Mouse (Mus musculus) lung, embryonic 15.5 days (tissue): ENCODE measurements around the gene Cdk4. TPM values are rescaled to one million over a fixed set of nuclear protein-coding genes. Genes with fewer than 3 reads are reported as not detected.

Experiments
- ATAC-seq: fragments of 200-750 bp; cut with Nextera tagmentation; 2 replicates; pipeline ENCODE4 v1.8.0; 2017; ENCODE audit warnings: moderate number of reproducible peaks, borderline replicate concordance; ENCODE audit not compliant: low FRiP score, low TSS enrichment; ENCODE audit errors: extremely low read depth
- H3K27ac ChIP-seq: fragments of 300-500 bp; sonication (generic); 2 replicates; pipeline ENCODE4 v1.5.1; 2015; ENCODE audit warnings: moderate library complexity, mild to moderate bottlenecking, inconsistent platforms
- H3K27me3 ChIP-seq: fragments of 300-500 bp; sonication (generic); 2 replicates; pipeline ENCODE4 v1.6.1; 2015; ENCODE audit warnings: inconsistent platforms
- H3K36me3 ChIP-seq: fragments of 300-500 bp; sonication (generic); 2 replicates; pipeline ENCODE4 v1.6.1; 2015; ENCODE audit warnings: inconsistent platforms
- H3K4me1 ChIP-seq: fragments of 300-500 bp; sonication (generic); 2 replicates; pipeline ENCODE4 v1.6.1; 2015; ENCODE audit warnings: inconsistent platforms
- H3K4me2 ChIP-seq: fragments of 300-500 bp; sonication (generic); 2 replicates; pipeline ENCODE4 v1.6.1; 2015; ENCODE audit warnings: inconsistent platforms, mild to moderate bottlenecking, moderate library complexity
- H3K4me3 ChIP-seq: fragments of 300-500 bp; sonication (generic); 2 replicates; pipeline ENCODE4 v1.5.1; 2015; ENCODE audit warnings: mild to moderate bottlenecking, inconsistent platforms
- H3K9ac ChIP-seq: fragments of 300-500 bp; sonication (generic); 2 replicates; pipeline ENCODE4 v1.6.1; 2015; ENCODE audit warnings: inconsistent platforms
- H3K9me3 ChIP-seq: fragments of 300-500 bp; sonication (generic); 2 replicates; pipeline ENCODE4 v1.6.1; 2016; ENCODE audit warnings: inconsistent platforms
- WGBS: fragments of 180-500 bp; shearing (Covaris S2); methylation state at CpG from one replicate; pipeline ENCODE4 v1.1.7; 2015; 5-methylcytosine and 5-hydroxymethylcytosine counted together
- polyA plus RNA-seq: library from polyadenylated mRNA; unstranded; fragments of >200 nt; fragmentation: Nextera tagmentation; extraction: Ambion mirVana; gene quantifications from 2 replicates; pipeline ENCODE4 v1.2.1, GENCODE M21; 2015

The Cdk4 gene
- polyA plus RNA-seq, 1 experiment from 2014 or later = 1,786 TPM

- Histone ChIP-seq H3K9me3 (no peaks in the 10 kb centered on the region), H3K4me1 (peaks cover 53% of the 10 kb centered on the region), H3K9ac (no peak overlapping the region), H3K27me3 (peaks cover 57% of the 10 kb centered on the region), H3K36me3 (no peaks in the 10 kb centered on the region), H3K4me2 (peak overlapping the region; percentile 58), H3K27ac (no peak overlapping the region), H3K4me3 (peak overlapping the region; percentile 26)
- ATAC-seq = no peak
- WGBS = 16% methylated on average over 51 of the region's 51 CpGs
These were observed 28.4 kb downstream of the Cdk4 start for GRCm38 (mm10) chr10:127091507-127092396.

GRCm38 (mm10) chr10:127092742-127093141, 29.4 kb downstream of the Cdk4 start:
- no peak for ATAC-seq
- H3K4me2 ChIP-seq = no peak overlapping the region
- H3K9me3 ChIP-seq = no peaks in the 10 kb centered on the region
- H3K4me1 ChIP-seq = peaks cover 53% of the 10 kb centered on the region
- no peak overlapping the region for H3K27ac ChIP-seq
- WGBS = 30% methylated on average over 4 of the region's 4 CpGs
- no peak overlapping the region for H3K4me3 ChIP-seq
- peaks cover 53% of the 10 kb centered on the region for H3K27me3 ChIP-seq
- no peak overlapping the region for H3K9ac ChIP-seq
- peaks cover 4% of the 10 kb centered on the region for H3K36me3 ChIP-seq

GRCm38 (mm10) chr10:127094382-127094802, 31.1 kb downstream of the Cdk4 start:
- ATAC-seq = peak; percentile 73
- WGBS = 22% methylated on average over 7 of the region's 7 CpGs
- Histone ChIP-seq H3K27ac (peak overlapping the region; percentile 75), H3K4me1 (peaks cover 53% of the 10 kb centered on the region), H3K4me3 (no peak overlapping the region), H3K9me3 (no peaks in the 10 kb centered on the region), H3K36me3 (peaks cover 4% of the 10 kb centered on the region), H3K4me2 (peak overlapping the region; percentile 30), H3K9ac (no peak overlapping the region), H3K27me3 (peaks cover 39% of the 10 kb centered on the region)

GRCm38 (mm10) chr10:127098514-127098913, 35.2 kb downstream of the Cdk4 start:
- H3K4me1 ChIP-seq = peaks cover 24% of the 10 kb centered on the region
- H3K9me3 ChIP-seq = no peaks in the 10 kb centered on the region
- H3K4me2 ChIP-seq = no peak overlapping the region
- no peaks in the 10 kb centered on the region for H3K27me3 ChIP-seq
- no peak overlapping the region for H3K27ac ChIP-seq
- no peak for ATAC-seq
- H3K36me3 ChIP-seq = peaks cover 9% of the 10 kb centered on the region
- H3K4me3 ChIP-seq = no peak overlapping the region
- no peak overlapping the region for H3K9ac ChIP-seq
- WGBS = 75% methylated on average over 20 of the region's 20 CpGs

GRCm38 (mm10) chr10:127099191-127099590, 35.9 kb downstream of the Cdk4 start:
- 81% methylated on average over 10 of the region's 10 CpGs for WGBS

GRCm38 (mm10) chr10:127099868-127100267, 36.5 kb downstream of the Cdk4 start:
- Histone ChIP-seq H3K4me3 (no peak overlapping the region), H3K27me3 (no peaks in the 10 kb centered on the region), H3K4me1 (peaks cover 13% of the 10 kb centered on the region), H3K36me3 (peaks cover 12% of the 10 kb centered on the region), H3K4me2 (no peak overlapping the region), H3K27ac (no peak overlapping the region), H3K9me3 (no peaks in the 10 kb centered on the region), H3K9ac (no peak overlapping the region)
- no peak for ATAC-seq
- WGBS = 92% methylated on average over 15 of the region's 15 CpGs

More at GRCm38 (mm10) chr10:127099191-127099590, 35.9 kb downstream of the Cdk4 start:
- ATAC-seq = no peak
- Histone ChIP-seq H3K27me3 (no peaks in the 10 kb centered on the region), H3K9ac (no peak overlapping the region), H3K36me3 (peaks cover 9% of the 10 kb centered on the region), H3K4me1 (peaks cover 17% of the 10 kb centered on the region), H3K4me3 (no peak overlapping the region), H3K27ac (no peak overlapping the region), H3K9me3 (no peaks in the 10 kb centered on the region), H3K4me2 (no peak overlapping the region)

GRCm38 (mm10) chr10:127100414-127100813, 37.1 kb downstream of the Cdk4 start:
- WGBS = 62% methylated on average over 8 of the region's 8 CpGs
- H3K27me3 ChIP-seq = no peaks in the 10 kb centered on the region

GRCm38 (mm10) chr10:127101151-127101550, 37.8 kb downstream of the Cdk4 start:
- Histone ChIP-seq H3K9ac (no peak overlapping the region), H3K27me3 (no peaks in the 10 kb centered on the region), H3K4me1 (0 out of 2 replicates have a peak, but pooled peaks cover 2% of the 10 kb centered on the region), H3K36me3 (peaks cover 12% of the 10 kb centered on the region), H3K4me2 (no peak overlapping the region), H3K27ac (no peak overlapping the region), H3K9me3 (no peaks in the 10 kb centered on the region), H3K4me3 (no peak overlapping the region)
- ATAC-seq = no peak
- WGBS = 72% methylated on average over 6 of the region's 6 CpGs

More at GRCm38 (mm10) chr10:127100414-127100813, 37.1 kb downstream of the Cdk4 start:
- no peak for ATAC-seq
- no peak overlapping the region for H3K27ac ChIP-seq
- H3K9me3 ChIP-seq = no peaks in the 10 kb centered on the region
- H3K4me3 ChIP-seq = no peak overlapping the region
- H3K4me1 ChIP-seq = peaks cover 8% of the 10 kb centered on the region
- H3K4me2 ChIP-seq = no peak overlapping the region
- H3K36me3 ChIP-seq = peaks cover 12% of the 10 kb centered on the region
- no peak overlapping the region for H3K9ac ChIP-seq

GRCm38 (mm10) chr10:127103631-127104030, 40.3 kb downstream of the Cdk4 start:
- Histone ChIP-seq H3K27ac (no peak overlapping the region), H3K36me3 (peaks cover 18% of the 10 kb centered on the region; the same call in 1 of the 2 replicates), H3K9ac (no peak overlapping the region), H3K27me3 (no peaks in the 10 kb centered on the region), H3K4me3 (no peak overlapping the region), H3K4me1 (no peaks in the 10 kb centered on the region), H3K4me2 (no peak overlapping the region), H3K9me3 (no peaks in the 10 kb centered on the region)
- WGBS = 63% methylated on average over 7 of the region's 7 CpGs
- no peak for ATAC-seq

GRCm38 (mm10) chr10:127107563-127108261, 44.4 kb downstream of the Cdk4 start:
- no peaks in the 10 kb centered on the region for H3K9me3 ChIP-seq
- no peak overlapping the region for H3K9ac ChIP-seq
- H3K4me3 ChIP-seq = no peak overlapping the region
- no peaks in the 10 kb centered on the region for H3K4me1 ChIP-seq
- no peaks in the 10 kb centered on the region for H3K27me3 ChIP-seq
- H3K36me3 ChIP-seq = peaks cover 12% of the 10 kb centered on the region; the same call in 1 of the 2 replicates
- H3K4me2 ChIP-seq = no peak overlapping the region
- no peak overlapping the region for H3K27ac ChIP-seq
- ATAC-seq = no peak
- WGBS = 79% methylated on average over 16 of the region's 16 CpGs

GRCm38 (mm10) chr10:127108262-127108583, 44.9 kb downstream of the Cdk4 start:
- H3K27me3 ChIP-seq = no peaks in the 10 kb centered on the region
- 70% methylated on average over 3 of the region's 3 CpGs for WGBS
- no peak overlapping the region for H3K4me3 ChIP-seq
- H3K27ac ChIP-seq = no peak overlapping the region
- peaks cover 12% of the 10 kb centered on the region; the same call in 1 of the 2 replicates for H3K36me3 ChIP-seq
- no peak overlapping the region for H3K9ac ChIP-seq
- ATAC-seq = no peak
- H3K9me3 ChIP-seq = no peaks in the 10 kb centered on the region
- no peaks in the 10 kb centered on the region for H3K4me1 ChIP-seq
- H3K4me2 ChIP-seq = no peak overlapping the region
